Mouse (Mus musculus) intestine, embryonic 15.5 days (tissue): Measurements from ENCODE around the gene Zscan10. TPM values are rescaled to one million over a fixed set of nuclear protein-coding genes. Genes with fewer than 3 reads are reported as not detected.

Experiments
- polyA plus RNA-seq: library from polyadenylated mRNA; unstranded; fragments of >200 nt; fragmentation: Nextera tagmentation; extraction: Ambion mirVana; gene quantifications from 2 replicates; pipeline ENCODE4 v1.2.1, GENCODE M21; 2015

Zscan10 gene
- polyA plus RNA-seq, 1 experiment from 2014 or later = 0.14 TPM

Other genes with a start within 250 kb of the Zscan10 start
- not detected in 2 replicates for gene Vmn2r116, start 216.3 kb upstream of the Zscan10 start, polyA plus RNA-seq
- gene Vmn2r117, start 121.2 kb upstream of the Zscan10 start, polyA plus RNA-seq = not detected in 2 replicates
- 15.2 and 17.7 TPM in 2 replicates for gene Zfp213, start 36.6 kb upstream of the Zscan10 start, polyA plus RNA-seq
- 10.4 and 10.5 TPM in 2 replicates for gene Zfp13, start 1.4 kb upstream of the Zscan10 start, polyA plus RNA-seq
- 0.69 and 0.79 TPM in 2 replicates for gene Mmp25, start 44.4 kb downstream of the Zscan10 start, polyA plus RNA-seq
- 4.2 TPM in 2 replicates for gene Bicdl2, start 59.6 kb downstream of the Zscan10 start, polyA plus RNA-seq
- gene Hcfc1r1, start 72.7 kb downstream of the Zscan10 start, polyA plus RNA-seq = 68.9 and 69.9 TPM in 2 replicates
- 43.0 and 43.2 TPM in 2 replicates for gene Thoc6, start 73.0 kb downstream of the Zscan10 start, polyA plus RNA-seq
- gene Tnfrsf12a, start 76.6 kb downstream of the Zscan10 start, polyA plus RNA-seq = 24.2 and 24.8 TPM in 2 replicates
- gene Cldn6, start 78.4 kb downstream of the Zscan10 start, polyA plus RNA-seq = 42.8 and 46.2 TPM in 2 replicates
- 1.3 and 2.0 TPM in 2 replicates for gene Cldn9, start 83.2 kb downstream of the Zscan10 start, polyA plus RNA-seq
- 0.14 TPM in 1 of 2 replicates, not detected in the other for gene 1520401A03Rik, start 121.9 kb downstream of the Zscan10 start, polyA plus RNA-seq
- gene Pkmyt1, start 125.5 kb downstream of the Zscan10 start, polyA plus RNA-seq = 42.3 and 46.0 TPM in 2 replicates
- gene Paqr4, start 140.0 kb downstream of the Zscan10 start, polyA plus RNA-seq = 21.8 and 22.7 TPM in 2 replicates
- gene Kremen2, start 145.0 kb downstream of the Zscan10 start, polyA plus RNA-seq = 0.33 and 0.49 TPM in 2 replicates
- 48.3 and 49.4 TPM in 2 replicates for gene Flywch1, start 170.7 kb downstream of the Zscan10 start, polyA plus RNA-seq
- 14.7 TPM in 2 replicates for gene Flywch2, start 185.2 kb downstream of the Zscan10 start, polyA plus RNA-seq
- gene Srrm2, start 189.7 kb downstream of the Zscan10 start, polyA plus RNA-seq = 408 and 435 TPM in 2 replicates
- gene Elob, start 228.3 kb downstream of the Zscan10 start, polyA plus RNA-seq = 939 and 946 TPM in 2 replicates
- 0.14 and 0.20 TPM in 2 replicates for gene Prss33, start 235.2 kb downstream of the Zscan10 start, polyA plus RNA-seq
- gene Prss32, start 243.0 kb downstream of the Zscan10 start, polyA plus RNA-seq = 5.1 and 9.9 TPM in 2 replicates
- 2.1 and 3.3 TPM in 2 replicates for gene Prss41, start 243.3 kb downstream of the Zscan10 start, polyA plus RNA-seq